Mouse (Mus musculus): ENCODE results near the gene Gm10644. TPM values are rescaled to one million over a fixed set of nuclear protein-coding genes. Genes with fewer than 3 reads are reported as not detected.

Gm10644 gene
- polyA plus RNA-seq, 1 experiment from 2014 or later = 0.67 TPM

DNA sequence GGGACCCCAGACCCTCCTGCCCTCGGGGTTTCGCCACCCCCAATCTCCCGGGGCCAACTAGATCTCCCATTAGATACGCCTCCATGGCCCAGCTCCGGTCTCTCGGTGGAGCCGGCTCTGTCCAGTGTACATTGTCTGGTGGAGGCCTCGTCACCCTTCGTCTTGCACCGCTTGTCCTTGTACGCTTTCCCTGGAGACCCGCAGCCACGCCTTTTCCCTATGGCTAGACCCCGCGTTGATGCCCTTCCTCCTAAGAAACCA, 883 bp upstream of the Gm10644 start:
- peak overlapping the region; percentile 89 for H3K4me2 ChIP-seq
- no peak for ATAC-seq
- WGBS = 1% methylated on average over 15 of the region's 15 CpGs
- H3K4me1 ChIP-seq = peaks cover 17% of the 10 kb centered on the region
- no peaks in the 10 kb centered on the region for H3K9me3 ChIP-seq (replicated peaks)
- H3K36me3 ChIP-seq (ENCODE audit: poor library complexity, severe bottlenecking) = no peaks in the 10 kb centered on the region
- H3K27me3 ChIP-seq = no peaks in the 10 kb centered on the region
- H3K9ac ChIP-seq = peak overlapping the region; percentile 73
- peak overlapping the region; percentile 71 for H3K4me3 ChIP-seq
- H3K27ac ChIP-seq = no peak overlapping the region

DNA sequence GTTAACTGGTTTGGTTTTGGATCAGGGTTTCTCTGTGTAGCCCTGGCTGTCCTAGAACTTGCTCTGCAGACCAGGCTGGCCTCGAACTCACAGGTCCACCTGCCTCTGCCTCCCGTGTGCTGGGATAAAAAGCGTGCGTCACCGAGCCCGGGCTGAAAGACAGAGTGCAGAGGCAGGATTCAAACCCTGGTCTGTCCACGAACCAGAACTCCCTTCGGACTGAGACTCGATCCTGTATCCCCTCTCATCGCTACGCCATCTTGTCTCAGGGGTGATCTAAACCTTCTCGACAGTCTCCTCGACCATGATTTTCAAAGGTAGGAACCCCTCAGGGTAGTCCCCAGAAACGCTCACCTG, 278 bp downstream of the Gm10644 start:
- Histone ChIP-seq H3K36me3 (ENCODE audit: poor library complexity, severe bottlenecking) (no peaks in the 10 kb centered on the region), H3K27me3 (no peaks in the 10 kb centered on the region), H3K27ac (peak overlapping the region; percentile 62), H3K4me1 (peaks cover 17% of the 10 kb centered on the region), H3K4me2 (peak overlapping the region; percentile 89), H3K9ac (peak overlapping the region; percentile 61), H3K4me3 (peak overlapping the region; percentile 71), H3K9me3 (replicated peaks) (no peaks in the 10 kb centered on the region)
- 1% methylated on average over 14 of the region's 14 CpGs for WGBS
- ATAC-seq = no peak

DNA sequence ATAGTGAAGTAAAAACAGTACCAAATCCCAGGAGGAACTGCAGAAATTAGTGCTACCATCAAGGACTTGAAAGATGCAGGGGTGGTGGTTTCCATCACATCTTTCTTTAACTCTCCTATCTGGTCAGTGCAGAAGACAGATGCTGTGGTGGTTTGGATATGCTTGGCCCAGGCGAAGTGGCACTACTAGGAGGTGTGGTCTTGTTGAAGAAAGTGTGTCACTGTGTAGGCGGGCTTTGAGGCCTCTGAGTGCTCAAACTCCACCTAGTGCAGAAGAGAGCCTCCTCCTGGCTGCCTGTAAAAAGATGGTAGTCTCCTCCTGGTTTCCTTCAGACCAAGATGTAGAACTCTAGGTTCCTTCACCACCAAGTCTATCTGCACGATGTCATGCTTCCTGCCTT, 9.5 kb downstream of the Gm10644 start:
- no peaks in the 10 kb centered on the region for H3K27me3 ChIP-seq
- no peak overlapping the region for H3K4me3 ChIP-seq
- no peak overlapping the region for H3K4me2 ChIP-seq
- 70% methylated on average over 3 of the region's 3 CpGs for WGBS
- no peaks in the 10 kb centered on the region for H3K36me3 ChIP-seq (ENCODE audit: poor library complexity, severe bottlenecking)
- H3K9ac ChIP-seq = no peak overlapping the region
- H3K4me1 ChIP-seq = no peaks in the 10 kb centered on the region
- H3K9me3 ChIP-seq (replicated peaks) = no peaks in the 10 kb centered on the region
- no peak for ATAC-seq
- H3K27ac ChIP-seq = no peak overlapping the region

DNA sequence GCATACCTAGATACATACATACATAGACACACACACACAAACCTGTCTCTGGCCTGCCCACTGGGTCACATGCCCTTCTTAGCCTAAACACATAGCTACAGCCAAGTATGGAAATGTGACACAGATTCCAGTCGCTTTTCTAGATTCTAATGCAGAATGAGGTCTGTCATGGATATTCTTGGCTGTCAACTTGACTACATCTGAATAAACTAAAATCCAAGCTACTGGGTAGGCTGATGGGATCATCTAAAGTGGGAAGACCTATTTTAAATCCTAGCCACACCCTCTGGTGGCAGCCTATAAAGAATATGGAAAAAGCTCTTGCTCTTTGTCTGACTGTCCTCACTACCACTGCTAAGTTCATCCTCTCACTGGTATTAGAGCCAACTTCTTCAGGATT, 12.6 kb downstream of the Gm10644 start:
- Histone ChIP-seq H3K4me3 (no peak overlapping the region), H3K27me3 (no peaks in the 10 kb centered on the region), H3K36me3 (ENCODE audit: poor library complexity, severe bottlenecking) (peaks cover 28% of the 10 kb centered on the region), H3K9ac (no peak overlapping the region), H3K4me1 (no peaks in the 10 kb centered on the region), H3K4me2 (no peak overlapping the region), H3K27ac (no peak overlapping the region), H3K9me3 (replicated peaks) (no peaks in the 10 kb centered on the region)
- ATAC-seq = no peak
- WGBS = 87% methylated on average over 1 of the region's 1 CpGs

GRCm38 (mm10) chr8:83941066-83941677, 13.8 kb downstream of the Gm10644 start:
- no peaks in the 10 kb centered on the region for H3K27me3 ChIP-seq
- peaks cover 41% of the 10 kb centered on the region for H3K36me3 ChIP-seq (ENCODE audit: poor library complexity, severe bottlenecking)
- H3K4me3 ChIP-seq = no peak overlapping the region
- no peak for ATAC-seq
- no peak overlapping the region for H3K4me2 ChIP-seq
- no peaks in the 10 kb centered on the region for H3K4me1 ChIP-seq
- H3K27ac ChIP-seq = no peak overlapping the region
- no peak overlapping the region for H3K9ac ChIP-seq
- H3K9me3 ChIP-seq (replicated peaks) = no peaks in the 10 kb centered on the region
- 70% methylated on average over 6 of the region's 6 CpGs for WGBS

GRCm38 (mm10) chr8:83938330-83938729, 16.7 kb downstream of the Gm10644 start:
- Histone ChIP-seq H3K4me1 (no peaks in the 10 kb centered on the region), H3K27me3 (no peaks in the 10 kb centered on the region), H3K4me2 (no peak overlapping the region), H3K9me3 (replicated peaks) (no peaks in the 10 kb centered on the region), H3K4me3 (no peak overlapping the region), H3K27ac (no peak overlapping the region), H3K9ac (no peak overlapping the region), H3K36me3 (ENCODE audit: poor library complexity, severe bottlenecking) (peaks cover 69% of the 10 kb centered on the region)
- 93% methylated on average over 15 of the region's 15 CpGs for WGBS
- ATAC-seq = no peak

DNA sequence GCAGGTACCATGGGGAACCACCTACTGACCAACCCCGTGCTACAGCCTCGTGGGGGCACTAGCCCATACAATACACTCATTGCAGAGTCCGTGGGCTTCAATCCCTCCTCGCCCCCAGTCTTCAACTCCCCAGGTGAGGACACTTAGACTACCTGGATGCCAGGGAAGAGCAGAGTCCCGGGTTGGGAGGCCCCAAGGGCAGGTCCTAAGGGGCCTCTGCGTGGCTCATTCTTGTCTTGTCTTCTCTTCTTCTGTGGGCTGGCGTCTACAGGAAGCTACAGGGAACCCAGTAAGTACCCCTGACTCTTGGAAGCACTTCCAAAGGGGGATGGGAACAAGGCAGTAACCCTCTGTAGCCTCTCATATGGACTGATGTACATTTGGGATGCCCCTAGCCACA, 17.4 kb downstream of the Gm10644 start:
- Histone ChIP-seq H3K4me3 (no peak overlapping the region), H3K9me3 (replicated peaks) (no peaks in the 10 kb centered on the region), H3K4me2 (no peak overlapping the region), H3K27ac (no peak overlapping the region), H3K27me3 (no peaks in the 10 kb centered on the region), H3K9ac (no peak overlapping the region), H3K36me3 (ENCODE audit: poor library complexity, severe bottlenecking) (peaks cover 76% of the 10 kb centered on the region), H3K4me1 (no peaks in the 10 kb centered on the region)
- 95% methylated on average over 7 of the region's 7 CpGs for WGBS
- no peak for ATAC-seq

DNA sequence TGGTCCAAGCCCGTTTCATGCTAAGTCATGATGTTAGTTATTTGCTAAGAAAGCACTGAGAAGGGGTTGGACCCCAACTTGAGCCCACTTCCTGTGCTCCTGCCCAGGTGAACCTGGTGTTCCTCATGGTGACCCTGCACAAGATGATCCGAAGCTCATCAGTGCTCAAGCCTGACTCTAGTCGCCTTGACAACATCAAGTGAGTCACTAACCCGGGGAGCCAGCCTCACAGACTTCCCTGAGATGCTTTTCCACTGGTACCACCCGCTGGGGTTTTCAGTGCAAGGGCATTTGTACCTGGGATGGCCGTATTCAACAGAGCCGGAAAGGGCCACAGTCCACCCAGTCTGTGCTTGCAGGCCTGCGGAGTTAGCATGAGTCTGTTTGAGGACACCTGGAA, 19.6 kb downstream of the Gm10644 start:
- Histone ChIP-seq H3K27me3 (no peaks in the 10 kb centered on the region), H3K4me3 (no peak overlapping the region), H3K36me3 (ENCODE audit: poor library complexity, severe bottlenecking) (peaks cover 98% of the 10 kb centered on the region), H3K4me2 (no peak overlapping the region), H3K27ac (no peak overlapping the region), H3K9ac (no peak overlapping the region), H3K4me1 (no peaks in the 10 kb centered on the region), H3K9me3 (replicated peaks) (no peaks in the 10 kb centered on the region)
- WGBS = 94% methylated on average over 8 of the region's 8 CpGs
- no peak for ATAC-seq

GRCm38 (mm10) chr8:83934994-83935393, 20.0 kb downstream of the Gm10644 start:
- 74% methylated on average over 2 of the region's 2 CpGs for WGBS
- Histone ChIP-seq H3K9ac (no peak overlapping the region), H3K27ac (no peak overlapping the region), H3K27me3 (no peaks in the 10 kb centered on the region), H3K36me3 (ENCODE audit: poor library complexity, severe bottlenecking) (peaks cover 99% of the 10 kb centered on the region), H3K9me3 (replicated peaks) (no peaks in the 10 kb centered on the region), H3K4me3 (no peak overlapping the region), H3K4me2 (no peak overlapping the region), H3K4me1 (no peaks in the 10 kb centered on the region)
- no peak for ATAC-seq

- ATAC-seq = no peak
- no peak overlapping the region for H3K4me3 ChIP-seq
- 86% methylated on average over 5 of the region's 5 CpGs for WGBS
- H3K9me3 ChIP-seq (replicated peaks) = no peaks in the 10 kb centered on the region
- no peak overlapping the region for H3K9ac ChIP-seq
- H3K36me3 ChIP-seq (ENCODE audit: poor library complexity, severe bottlenecking) = peaks cover 100% of the 10 kb centered on the region
- H3K27ac ChIP-seq = no peak overlapping the region
- no peaks in the 10 kb centered on the region for H3K4me1 ChIP-seq
- no peak overlapping the region for H3K4me2 ChIP-seq
- no peaks in the 10 kb centered on the region for H3K27me3 ChIP-seq
Observed at GRCm38 (mm10) chr8:83934222-83934621, 20.8 kb downstream of the Gm10644 start.

DNA sequence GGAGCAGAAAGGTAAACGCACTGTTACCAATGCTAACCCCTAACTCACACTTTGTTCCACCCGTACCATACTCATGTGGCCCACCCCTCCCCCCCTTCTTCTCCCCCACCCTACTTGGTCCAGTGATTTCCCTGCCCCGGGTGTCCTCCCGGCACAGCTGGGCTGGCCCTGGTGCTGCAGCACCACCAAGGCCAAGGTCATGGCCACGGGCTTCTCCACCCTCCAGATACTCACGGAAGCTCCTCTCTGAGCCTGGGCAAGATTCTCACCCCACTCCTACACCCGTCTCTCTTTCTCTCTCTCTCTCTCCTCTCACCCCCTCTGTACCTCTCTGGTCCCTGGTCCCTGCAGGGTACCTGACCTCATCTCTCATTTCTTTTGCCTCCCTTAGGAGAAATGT, 28.7 kb downstream of the Gm10644 start:
- Histone ChIP-seq H3K27me3 (no peaks in the 10 kb centered on the region), H3K4me2 (no peak overlapping the region), H3K36me3 (ENCODE audit: poor library complexity, severe bottlenecking) (peaks cover 98% of the 10 kb centered on the region), H3K9me3 (replicated peaks) (no peaks in the 10 kb centered on the region), H3K4me3 (no peak overlapping the region), H3K9ac (no peak overlapping the region), H3K4me1 (no peaks in the 10 kb centered on the region), H3K27ac (no peak overlapping the region)
- ATAC-seq = no peak
- WGBS = 77% methylated on average over 7 of the region's 7 CpGs

- 87% methylated on average over 5 of the region's 5 CpGs for WGBS
- Histone ChIP-seq H3K9ac (no peak overlapping the region), H3K27ac (no peak overlapping the region), H3K4me1 (no peaks in the 10 kb centered on the region), H3K4me3 (no peak overlapping the region), H3K36me3 (ENCODE audit: poor library complexity, severe bottlenecking) (peaks cover 97% of the 10 kb centered on the region), H3K4me2 (no peak overlapping the region), H3K27me3 (no peaks in the 10 kb centered on the region), H3K9me3 (replicated peaks) (no peaks in the 10 kb centered on the region)
- no peak for ATAC-seq
Observed at GRCm38 (mm10) chr8:83924585-83924984, 30.4 kb downstream of the Gm10644 start.

- Histone ChIP-seq H3K4me3 (no peak overlapping the region), H3K9ac (no peak overlapping the region), H3K4me1 (no peaks in the 10 kb centered on the region), H3K27ac (no peak overlapping the region), H3K36me3 (ENCODE audit: poor library complexity, severe bottlenecking) (peaks cover 90% of the 10 kb centered on the region), H3K27me3 (no peaks in the 10 kb centered on the region), H3K4me2 (no peak overlapping the region), H3K9me3 (replicated peaks) (no peaks in the 10 kb centered on the region)
- no peak for ATAC-seq
- 93% methylated on average over 8 of the region's 8 CpGs for WGBS
Observed at GRCm38 (mm10) chr8:83922727-83923126, 32.3 kb downstream of the Gm10644 start.
